Mouse (Mus musculus) neural tube, embryonic 11.5 days (tissue): ENCODE data around the gene Rsg1. TPM values are rescaled to one million over a fixed set of nuclear protein-coding genes. Genes with fewer than 3 reads are reported as not detected.

ENCODE experiments used
- ATAC-seq: fragments of 200-750 bp; cut with Nextera tagmentation; 2 replicates; pipeline ENCODE4 v1.8.0; 2017; ENCODE audit warnings: moderate number of reproducible peaks, mild to moderate bottlenecking, moderate TSS enrichment, moderate library complexity; ENCODE audit not compliant: insufficient read depth, low FRiP score, low TSS enrichment
- DNase-seq: peaks from one replicate; pipeline ENCODE4 v3.0.0-alpha.2; 2015; ENCODE audit warnings: low spot score
- H3K27ac ChIP-seq: fragments of 300-500 bp; sonication (generic); 2 replicates; pipeline ENCODE4 v1.5.1; 2014; ENCODE audit warnings: low read depth, mild to moderate bottlenecking, low read length
- H3K27me3 ChIP-seq: fragments of 300-500 bp; sonication (generic); 2 replicates; pipeline ENCODE4 v1.6.1; 2014; ENCODE audit warnings: mild to moderate bottlenecking, low read length, mixed read lengths; ENCODE audit not compliant: control insufficient read depth, insufficient read depth
- H3K36me3 ChIP-seq: fragments of 300-500 bp; sonication (generic); 2 replicates; pipeline ENCODE4 v1.6.1; 2014; ENCODE audit warnings: mild to moderate bottlenecking, low read length, moderate library complexity, mixed read lengths; ENCODE audit not compliant: control insufficient read depth, insufficient read depth
- H3K4me1 ChIP-seq: fragments of 300-500 bp; sonication (generic); 2 replicates; pipeline ENCODE4 v1.6.1; 2014; ENCODE audit warnings: low read length, mixed read lengths; ENCODE audit not compliant: control insufficient read depth, insufficient read depth
- H3K4me2 ChIP-seq: fragments of 300-500 bp; sonication (generic); 2 replicates; pipeline ENCODE4 v1.6.1; 2014; ENCODE audit warnings: low read depth, mild to moderate bottlenecking, moderate library complexity
- H3K4me3 ChIP-seq: fragments of 300-500 bp; sonication (generic); 2 replicates; pipeline ENCODE4 v1.5.1; 2014; ENCODE audit warnings: low read depth, low read length
- H3K9ac ChIP-seq: fragments of 300-500 bp; sonication (generic); 2 replicates; pipeline ENCODE4 v1.6.1; 2014; ENCODE audit warnings: mild to moderate bottlenecking, low read length
- H3K9me3 ChIP-seq: fragments of 300-500 bp; sonication (generic); 2 replicates; pipeline ENCODE4 v1.6.1; 2016; ENCODE audit warnings: low read length; ENCODE audit not compliant: control insufficient read depth
- WGBS: fragments of 180-500 bp; shearing (Covaris S2); extraction: QIAGEN DNeasy Blood & Tissue Kit; methylation state at CpG from one replicate; pipeline ENCODE4 v1.1.7; 2014; 5-methylcytosine and 5-hydroxymethylcytosine counted together
- polyA plus RNA-seq: library from polyadenylated mRNA; unstranded; fragments of >200 nt; fragmentation: Nextera tagmentation; extraction: Ambion mirVana; gene quantifications from 2 replicates; pipeline ENCODE4 v1.2.1, GENCODE M21; 2014

The Rsg1 gene
- polyA plus RNA-seq, 1 experiment from 2014 or later, result 6.5 TPM

GRCm38 (mm10) chr4:141247776-141248613 is 34.2 kb downstream of the Rsg1 start:
- Histone ChIP-seq H3K27me3 (peaks cover 61% of the 10 kb centered on the region), H3K36me3 (no peaks in the 10 kb centered on the region), H3K4me1 (peaks cover 25% of the 10 kb centered on the region), H3K9ac (no peak overlapping the region), H3K9me3 (no peaks in the 10 kb centered on the region), H3K4me3 (peak overlapping the region; percentile 36), H3K4me2 (peak overlapping the region; percentile 38), H3K27ac (no peak overlapping the region)
- ATAC-seq, result peak; percentile 46; the same call in 1 of the 2 replicates
- WGBS, result under 1% methylated on average over 56 of the region's 60 CpGs
- peak; percentile 51 for DNase-seq

- Histone ChIP-seq H3K27me3 (peaks cover 56% of the 10 kb centered on the region), H3K27ac (no peak overlapping the region), H3K4me3 (no peak overlapping the region), H3K36me3 (no peaks in the 10 kb centered on the region), H3K9ac (no peak overlapping the region), H3K4me2 (no peak overlapping the region), H3K9me3 (no peaks in the 10 kb centered on the region), H3K4me1 (peaks cover 25% of the 10 kb centered on the region)
- WGBS, result 9% methylated on average over 11 of the region's 11 CpGs
- ATAC-seq (no peak), DNase-seq (no peak)
Observed at GRCm38 (mm10) chr4:141248614-141248978, 34.8 kb downstream of the Rsg1 start.

- Histone ChIP-seq H3K36me3 (no peaks in the 10 kb centered on the region), H3K9me3 (no peaks in the 10 kb centered on the region), H3K4me2 (no peak overlapping the region), H3K9ac (no peak overlapping the region), H3K27me3 (peaks cover 49% of the 10 kb centered on the region), H3K4me3 (no peak overlapping the region), H3K4me1 (peaks cover 25% of the 10 kb centered on the region), H3K27ac (no peak overlapping the region)
- WGBS, result 71% methylated on average over 11 of the region's 11 CpGs
- ATAC-seq (no peak), DNase-seq (no peak)
Observed at GRCm38 (mm10) chr4:141249383-141249782, 35.6 kb downstream of the Rsg1 start.

- Histone ChIP-seq H3K4me3 (no peak overlapping the region), H3K4me2 (no peak overlapping the region), H3K27me3 (peaks cover 36% of the 10 kb centered on the region), H3K27ac (no peak overlapping the region), H3K4me1 (peaks cover 18% of the 10 kb centered on the region), H3K36me3 (no peaks in the 10 kb centered on the region), H3K9ac (no peak overlapping the region), H3K9me3 (no peaks in the 10 kb centered on the region)
- 77% methylated on average over 8 of the region's 8 CpGs for WGBS
- no peak for ATAC-seq
- no peak for DNase-seq
Observed at GRCm38 (mm10) chr4:141251071-141251470, 37.3 kb downstream of the Rsg1 start.

- Histone ChIP-seq H3K36me3 (no peaks in the 10 kb centered on the region), H3K4me3 (no peak overlapping the region), H3K9me3 (no peaks in the 10 kb centered on the region), H3K9ac (no peak overlapping the region), H3K27ac (no peak overlapping the region), H3K4me2 (no peak overlapping the region), H3K27me3 (peaks cover 20% of the 10 kb centered on the region), H3K4me1 (peaks cover 7% of the 10 kb centered on the region; the same call in 1 of the 2 replicates)
- ATAC-seq, result no peak
- WGBS, result 78% methylated on average over 2 of the region's 2 CpGs
- no peak for DNase-seq
Observed at GRCm38 (mm10) chr4:141252641-141253040, 38.9 kb downstream of the Rsg1 start.

- Histone ChIP-seq H3K9me3 (no peaks in the 10 kb centered on the region), H3K4me3 (no peak overlapping the region), H3K27ac (no peak overlapping the region), H3K4me1 (no peaks in the 10 kb centered on the region), H3K36me3 (no peaks in the 10 kb centered on the region), H3K9ac (no peak overlapping the region), H3K4me2 (no peak overlapping the region), H3K27me3 (peaks cover 4% of the 10 kb centered on the region)
- DNase-seq, result no peak
- ATAC-seq, result no peak
- WGBS, result 89% methylated on average over 16 of the region's 16 CpGs
Observed at GRCm38 (mm10) chr4:141254234-141254633, 40.5 kb downstream of the Rsg1 start.

GRCm38 (mm10) chr4:141257440-141257839 is 43.7 kb downstream of the Rsg1 start:
- H3K9me3 ChIP-seq, result no peaks in the 10 kb centered on the region
- H3K36me3 ChIP-seq, result no peaks in the 10 kb centered on the region
- H3K27me3 ChIP-seq, result no peaks in the 10 kb centered on the region
- H3K9ac ChIP-seq, result no peak overlapping the region
- no peak for DNase-seq
- no peak for ATAC-seq
- 70% methylated on average over 5 of the region's 5 CpGs for WGBS
- H3K27ac ChIP-seq, result no peak overlapping the region
- H3K4me3 ChIP-seq, result no peak overlapping the region
- H3K4me2 ChIP-seq, result no peak overlapping the region
- H3K4me1 ChIP-seq, result no peaks in the 10 kb centered on the region

- Histone ChIP-seq H3K9me3 (no peaks in the 10 kb centered on the region), H3K4me1 (no peaks in the 10 kb centered on the region), H3K36me3 (no peaks in the 10 kb centered on the region), H3K27me3 (no peaks in the 10 kb centered on the region), H3K27ac (no peak overlapping the region), H3K9ac (no peak overlapping the region), H3K4me2 (no peak overlapping the region), H3K4me3 (no peak overlapping the region)
- no peak for DNase-seq
- ATAC-seq, result no peak
- 81% methylated on average over 12 of the region's 12 CpGs for WGBS
Observed at GRCm38 (mm10) chr4:141259413-141259812, 45.7 kb downstream of the Rsg1 start.
